Mouse (Mus musculus) G1E (cell line): ENCODE results near the gene Mcu. TPM values are rescaled to one million over a fixed set of nuclear protein-coding genes. Genes with fewer than 3 reads are reported as not detected.

Experiments used
- ATAC-seq: 2 replicates; pipeline ENCODE4 v1.8.0; 2016; ENCODE audit warnings: mild to moderate bottlenecking; ENCODE audit not compliant: insufficient number of reproducible peaks, poor library complexity, low FRiP score, severe bottlenecking; ENCODE audit errors: extremely low read depth
- DNase-seq: peaks from one replicate; pipeline ENCODE4 v3.0.0; 2012; ENCODE audit warnings: low spot score
- H3K27me3 ChIP-seq: 2 replicates; pipeline ENCODE4 v1.6.1; 2012; ENCODE audit warnings: mild to moderate bottlenecking, low read length, inconsistent platforms; ENCODE audit not compliant: insufficient read depth
- H3K36me3 ChIP-seq: replicated peaks from 2 replicates; pipeline ENCODE3; 2012; ENCODE audit warnings: mild to moderate bottlenecking, inconsistent platforms
- H3K4me1 ChIP-seq: 2 replicates; pipeline ENCODE4 v1.6.1; 2012; ENCODE audit warnings: low read depth, low read length, inconsistent platforms, mixed read lengths; ENCODE audit not compliant: insufficient read depth
- H3K4me3 ChIP-seq: 2 replicates; pipeline ENCODE4 v1.5.1; 2012; ENCODE audit warnings: low read depth, mild to moderate bottlenecking, inconsistent platforms, low read length, moderate library complexity, mixed read lengths
- H3K9me3 ChIP-seq: replicated peaks from 2 replicates; pipeline ENCODE4 v1.6.1; 2012; ENCODE audit warnings: inconsistent platforms
- CTCF ChIP-seq: IDR thresholded peaks from 2 replicates; pipeline ENCODE4 v1.5.1; 2012; ENCODE audit warnings: low read depth, low read length, inconsistent platforms, mixed read lengths
- GATA1 ChIP-seq: IDR thresholded peaks from 2 replicates; pipeline ENCODE4 v1.6.1; 2012; ENCODE audit warnings: borderline replicate concordance, low read length, inconsistent platforms, mixed read lengths
- GATA2 ChIP-seq: IDR thresholded peaks from 2 replicates; pipeline ENCODE4 v1.6.1; 2012; ENCODE audit warnings: low read depth, low read length, inconsistent platforms, borderline replicate concordance
- POLR2AphosphoS5 ChIP-seq: IDR thresholded peaks from 2 replicates; pipeline ENCODE4 v1.6.1; 2012; ENCODE audit warnings: low read depth, low read length, inconsistent platforms; ENCODE audit not compliant: insufficient replicate concordance
- TAL1 ChIP-seq: conservative IDR thresholded peaks from 2 replicates; pipeline ENCODE4 v1.6.1; 2012; ENCODE audit warnings: low read depth, low read length, inconsistent platforms, mixed read lengths
- polyA plus RNA-seq: library from polyadenylated mRNA; stranded (reverse); fragments of >175 nt; gene quantifications from 2 replicates; pipeline ENCODE4 v1.2.3, GENCODE M21; 2012
- total RNA-seq, 2 experiments: library from RNA; stranded (forward) in 1 of 2; stranded (reverse) in 1 of 2; fragments of 200-1000 nt in 1 of 2; fragments of >200 nt in 1 of 2; fragmentation: Nextera tagmentation in 1 of 2; gene quantifications; 2 replicates each; pipeline ENCODE4 v1.2.3; 2014 to 2017

Gene Mcu
- total and polyA plus RNA-seq, 3 experiments = 5.1 to 25.6 (median 22.5) TPM

DNA sequence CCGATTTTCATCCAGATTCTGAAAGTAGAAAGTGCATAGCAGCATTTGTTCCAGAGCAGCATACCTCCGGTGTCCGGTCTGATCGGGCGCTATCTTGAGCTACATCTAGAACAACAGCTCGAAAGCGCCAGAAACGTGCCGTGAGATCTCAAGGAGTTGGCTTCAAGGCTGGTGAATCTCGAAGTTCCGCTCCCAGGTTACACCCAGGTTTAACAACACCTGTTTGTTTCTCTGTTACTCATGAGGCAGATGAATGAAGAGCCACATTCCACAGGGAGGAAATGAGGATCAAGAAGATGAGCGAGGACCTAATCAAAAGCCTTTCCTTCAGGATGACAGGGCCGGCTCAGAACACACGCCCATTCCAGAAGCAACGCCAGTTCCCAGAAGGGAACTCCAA, 29.7 kb downstream of the Mcu start:
- Histone ChIP-seq H3K27me3 (no peaks in the 10 kb centered on the region), H3K4me1 (peaks cover 3% of the 10 kb centered on the region), H3K36me3 (peaks cover 27% of the 10 kb centered on the region), H3K4me3 (no peak overlapping the region), H3K9me3 (no peaks in the 10 kb centered on the region)
- TF ChIP-seq POLR2AphosphoS5 (no peak), GATA1 (no peak), TAL1 (no peak), GATA2 (no peak), CTCF (no peak)
- ATAC-seq (no peak), DNase-seq (no peak)

DNA sequence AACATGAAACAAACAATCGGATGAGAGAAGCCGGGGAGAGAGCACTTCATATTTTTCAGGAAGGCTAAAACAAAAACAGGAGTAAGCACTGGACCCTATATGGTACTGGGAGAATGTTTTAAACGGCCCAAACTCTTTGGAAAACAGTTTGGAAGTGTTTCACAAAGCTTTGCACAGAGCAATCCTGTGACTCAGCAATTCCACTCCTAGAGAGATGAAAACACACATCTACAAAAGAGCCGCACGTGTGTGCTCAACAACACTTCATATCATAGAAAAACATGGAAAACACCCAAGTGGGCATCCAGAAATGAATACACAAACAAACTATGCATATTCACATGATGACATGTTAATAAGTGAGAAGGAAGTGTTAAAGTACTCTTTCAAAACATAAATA, 30.9 kb downstream of the Mcu start:
- Histone ChIP-seq H3K36me3 (peaks cover 29% of the 10 kb centered on the region), H3K4me3 (no peak overlapping the region), H3K4me1 (peaks cover 3% of the 10 kb centered on the region), H3K9me3 (no peaks in the 10 kb centered on the region), H3K27me3 (no peaks in the 10 kb centered on the region)
- ATAC-seq = no peak
- no peak for DNase-seq
- no peak for TF ChIP-seq GATA2
- TF ChIP-seq POLR2AphosphoS5 = no peak
- no peak for TF ChIP-seq GATA1
- TF ChIP-seq TAL1 = no peak
- TF ChIP-seq CTCF = no peak

DNA sequence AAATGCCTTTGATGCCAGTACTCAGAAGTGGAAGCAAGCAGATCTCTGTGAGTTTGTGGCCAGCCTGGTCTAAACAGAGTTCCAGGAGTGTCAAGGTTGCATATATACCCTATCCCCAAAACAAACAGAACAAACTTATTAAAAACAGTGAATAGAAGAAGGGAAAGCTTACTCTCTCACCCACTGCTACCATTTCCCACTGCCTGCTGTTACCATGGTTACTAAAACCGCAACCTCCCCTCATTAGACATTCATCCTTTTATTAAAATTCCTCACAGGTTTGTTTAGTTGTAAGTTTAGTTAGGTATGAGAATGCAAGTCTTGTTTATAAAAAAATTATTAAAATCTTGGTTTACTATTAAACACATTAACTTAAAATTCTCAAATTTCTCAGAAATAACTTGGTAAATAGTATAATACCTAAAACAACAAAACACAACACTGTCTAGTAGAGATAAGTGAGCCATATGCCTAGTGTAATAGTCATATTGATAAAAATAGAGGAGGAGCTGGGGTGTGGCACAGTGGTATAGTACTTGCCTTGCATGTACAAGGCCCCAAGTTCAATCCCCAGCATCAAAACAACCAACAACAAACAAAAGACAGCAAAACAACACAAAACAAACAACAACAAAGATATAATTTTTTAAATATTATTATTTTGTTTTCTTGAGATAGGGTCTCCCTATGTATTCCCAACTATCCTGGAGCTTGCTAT, 34.5 kb downstream of the Mcu start:
- Histone ChIP-seq H3K4me3 (no peak overlapping the region), H3K36me3 (peaks cover 11% of the 10 kb centered on the region), H3K9me3 (no peaks in the 10 kb centered on the region), H3K27me3 (no peaks in the 10 kb centered on the region), H3K4me1 (peaks cover 17% of the 10 kb centered on the region)
- DNase-seq = no peak
- no peak for ATAC-seq
- no peak for TF ChIP-seq POLR2AphosphoS5
- no peak for TF ChIP-seq CTCF
- no peak for TF ChIP-seq GATA2
- no peak for TF ChIP-seq TAL1
- no peak for TF ChIP-seq GATA1

DNA sequence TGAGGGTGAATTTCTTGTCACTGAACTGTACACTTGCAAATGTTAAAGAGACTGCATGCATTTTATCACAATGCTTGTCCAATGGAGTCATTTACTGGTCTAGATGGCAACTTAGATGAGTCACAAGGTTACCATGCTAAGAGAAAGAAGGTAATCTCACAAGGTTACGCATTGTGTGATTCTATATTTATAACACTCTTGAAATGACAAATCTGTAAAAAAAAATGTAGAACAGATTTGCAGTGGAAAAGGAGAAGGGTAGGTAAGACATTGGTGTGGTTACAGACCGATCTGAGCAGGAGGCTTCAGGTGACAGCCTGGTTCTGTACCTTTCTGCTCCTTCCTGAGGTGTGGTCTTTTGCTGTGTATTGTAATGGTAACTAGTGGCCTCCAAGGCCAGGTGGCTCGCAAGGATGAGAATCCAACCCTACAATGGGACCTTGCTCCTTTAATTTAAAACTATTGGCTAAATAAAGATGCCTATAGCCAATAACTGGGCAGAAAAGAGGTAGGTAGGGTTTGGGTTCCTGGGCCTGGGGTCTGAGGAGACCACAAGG, 35.8 kb downstream of the Mcu start:
- ATAC-seq = no peak
- Histone ChIP-seq H3K4me3 (no peak overlapping the region), H3K36me3 (peaks cover 6% of the 10 kb centered on the region), H3K27me3 (no peaks in the 10 kb centered on the region), H3K9me3 (no peaks in the 10 kb centered on the region), H3K4me1 (peaks cover 26% of the 10 kb centered on the region)
- TF ChIP-seq TAL1 = no peak
- no peak for TF ChIP-seq CTCF
- no peak for TF ChIP-seq GATA1
- TF ChIP-seq GATA2 = no peak
- TF ChIP-seq POLR2AphosphoS5 = no peak
- DNase-seq = no peak

DNA sequence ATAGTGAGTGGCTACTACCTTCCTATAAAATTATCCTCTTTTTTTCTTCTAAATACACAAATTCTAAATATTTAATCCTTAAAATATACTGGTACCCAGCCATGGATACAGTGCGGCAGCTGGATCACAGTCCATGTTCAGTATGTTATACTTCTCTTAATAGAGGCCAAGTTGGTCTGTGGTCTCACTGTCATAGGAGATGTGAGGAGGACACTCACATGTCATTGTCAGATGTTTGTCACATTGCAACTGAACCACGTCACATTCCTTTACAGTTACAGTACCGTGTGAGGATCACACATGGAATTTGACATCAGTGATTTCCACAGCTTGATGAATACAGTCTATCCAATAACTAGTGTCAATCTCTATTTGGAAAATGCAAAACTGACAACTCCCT, 36.8 kb downstream of the Mcu start:
- DNase-seq (no peak), ATAC-seq (no peak)
- Histone ChIP-seq H3K36me3 (peaks cover 6% of the 10 kb centered on the region), H3K4me3 (no peak overlapping the region), H3K9me3 (no peaks in the 10 kb centered on the region), H3K4me1 (peaks cover 26% of the 10 kb centered on the region), H3K27me3 (no peaks in the 10 kb centered on the region)
- TF ChIP-seq POLR2AphosphoS5 (no peak), CTCF (no peak), GATA1 (no peak), GATA2 (no peak), TAL1 (no peak)

DNA sequence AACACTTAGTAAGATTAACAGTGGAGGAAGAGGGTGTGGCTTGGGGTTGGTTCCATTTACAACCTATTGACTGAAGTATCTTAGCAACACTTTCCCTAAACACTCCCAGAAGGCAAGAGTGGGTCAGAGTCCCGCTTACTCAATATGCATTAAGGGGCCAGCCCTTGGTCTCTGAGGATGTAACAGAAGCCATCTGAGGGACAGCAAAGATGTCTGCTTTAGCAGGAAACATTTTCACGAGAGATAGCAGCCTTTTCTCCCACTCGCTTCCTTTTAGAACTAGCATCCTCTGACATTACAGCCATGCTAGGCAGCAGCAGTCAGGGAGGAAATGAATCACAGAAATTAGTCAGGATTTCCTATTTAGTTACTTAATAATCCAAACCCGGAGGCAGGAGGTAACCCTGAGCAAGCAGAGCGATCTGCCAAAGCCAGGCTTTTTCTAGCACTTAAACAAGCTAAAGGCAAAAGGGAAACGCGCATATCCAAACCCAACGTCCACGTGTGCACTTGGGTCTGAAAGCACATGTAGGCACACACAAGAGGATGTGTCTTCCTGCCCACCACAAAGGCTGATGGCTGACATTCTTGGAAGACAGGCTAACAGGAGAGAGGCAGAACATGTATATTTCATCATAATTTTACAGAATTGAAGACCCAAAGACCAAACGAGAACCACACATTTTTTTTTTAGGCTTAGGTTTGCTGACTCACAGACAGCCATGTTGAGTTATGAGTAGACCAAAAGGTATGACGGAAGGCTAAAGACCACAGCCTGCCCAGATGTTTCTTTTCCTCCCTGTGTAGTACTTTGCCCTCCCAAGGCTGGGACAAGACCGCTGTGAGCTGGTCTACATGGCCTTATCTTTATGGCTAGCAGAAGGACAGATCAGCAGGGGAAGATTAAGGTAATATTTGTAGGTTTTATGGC, 38.4 kb downstream of the Mcu start:
- H3K36me3 ChIP-seq = peaks cover 2% of the 10 kb centered on the region
- H3K4me1 ChIP-seq = peaks cover 29% of the 10 kb centered on the region
- H3K4me3 ChIP-seq = no peak overlapping the region
- TF ChIP-seq GATA1 (no peak), POLR2AphosphoS5 (no peak), TAL1 (no peak), GATA2 (no peak), CTCF (no peak)
- H3K9me3 ChIP-seq = 0 out of 2 replicates have a peak, but pooled peaks cover 3% of the 10 kb centered on the region
- H3K27me3 ChIP-seq = no peaks in the 10 kb centered on the region
- ATAC-seq (no peak), DNase-seq (no peak)
